Mouse (Mus musculus) olfactory bulb, adult 2 months (tissue): ENCODE data around the gene Cyp2b19.

ENCODE experiments used
- CTCF ChIP-seq: fragments of 200-500 bp; IDR thresholded peaks from 2 replicates; pipeline ENCODE4 v1.5.1; 2012; ENCODE audit warnings: low read depth, mild to moderate bottlenecking, low read length, moderate library complexity; ENCODE audit not compliant: insufficient read depth
- POLR2A ChIP-seq: fragments of 200-500 bp; IDR thresholded peaks from 2 replicates; pipeline ENCODE4 v1.6.1; 2012; ENCODE audit warnings: mild to moderate bottlenecking, low read depth, low read length, moderate library complexity; ENCODE audit not compliant: insufficient read depth

DNA sequence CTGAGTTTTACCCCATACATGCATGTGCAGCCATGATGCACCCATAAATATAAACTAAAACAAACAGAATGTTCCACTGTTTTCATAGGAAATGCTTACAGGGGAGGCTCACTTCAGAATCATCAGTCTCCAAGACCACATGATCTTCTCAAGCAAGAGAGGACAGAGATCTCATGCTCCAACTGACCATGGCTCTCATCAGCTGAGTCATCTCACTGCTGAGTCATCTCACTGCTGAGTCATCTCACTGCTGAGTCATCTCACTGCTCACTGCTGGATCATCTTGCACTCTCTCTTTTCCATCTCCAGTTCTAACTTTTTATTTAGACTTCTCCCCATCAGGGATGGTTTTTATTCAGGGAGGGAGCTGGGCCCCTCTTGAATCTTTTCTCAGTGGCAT lies 43.2 kb downstream of the Cyp2b19 start:
- TF ChIP-seq POLR2A (no peak), CTCF (no peak)
